Mouse (Mus musculus): ENCODE results near the gene Traf5. TPM values are rescaled to one million over a fixed set of nuclear protein-coding genes. Genes with fewer than 3 reads are reported as not detected.

The Traf5 gene
- total RNA-seq, 2 experiments from 2014 or later: 3.1 to 8.5 TPM

GRCm38 (mm10) chr1:191986674-191987480 lies 105.5 kb downstream of the Traf5 start:
- no peak for DNase-seq (ENCODE audit: low spot score in 2 of 2)
- intact Hi-C loops (cut with DNase I): no loop called here

- no peak for DNase-seq (ENCODE audit: low spot score in 2 of 2)
- intact Hi-C loops (cut with DNase I): no loop called here
Observed at GRCm38 (mm10) chr1:191981426-191982102, 110.8 kb downstream of the Traf5 start.

DNA sequence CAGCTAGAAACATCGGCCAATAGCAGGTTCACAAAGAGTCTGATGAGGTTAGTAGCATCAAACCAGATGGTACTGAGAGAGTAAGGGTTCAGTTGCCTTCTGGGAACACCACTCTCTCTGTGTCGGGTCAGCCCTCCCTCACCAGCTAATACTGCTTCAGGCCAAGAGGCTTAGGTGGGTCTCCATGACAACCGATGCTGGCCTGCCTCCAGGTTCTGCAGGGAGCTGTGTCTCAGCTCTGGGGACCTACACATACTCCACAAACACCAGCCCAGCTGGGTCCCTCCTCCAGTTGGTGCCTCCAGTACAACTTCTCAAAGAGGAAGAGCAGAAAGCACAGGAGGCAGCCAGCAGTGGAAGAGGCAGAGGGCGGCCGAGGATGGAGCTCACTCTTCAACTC lies 115.2 kb downstream of the Traf5 start, which contains the start of gene Rd3:
Rd3 (plus strand) TSS at position 184 of the 400 bp plus-strand sequence.
- intact Hi-C loops (cut with DNase I): no loop called here
- DNase-seq (ENCODE audit: low spot score in 2 of 2): peak in 1 of 2 experiments; percentile 32

- intact Hi-C loops (cut with DNase I): no loop called here
- no peak for DNase-seq (ENCODE audit: low spot score in 2 of 2)
Observed at GRCm38 (mm10) chr1:191974509-191975405, 117.6 kb downstream of the Traf5 start.

DNA sequence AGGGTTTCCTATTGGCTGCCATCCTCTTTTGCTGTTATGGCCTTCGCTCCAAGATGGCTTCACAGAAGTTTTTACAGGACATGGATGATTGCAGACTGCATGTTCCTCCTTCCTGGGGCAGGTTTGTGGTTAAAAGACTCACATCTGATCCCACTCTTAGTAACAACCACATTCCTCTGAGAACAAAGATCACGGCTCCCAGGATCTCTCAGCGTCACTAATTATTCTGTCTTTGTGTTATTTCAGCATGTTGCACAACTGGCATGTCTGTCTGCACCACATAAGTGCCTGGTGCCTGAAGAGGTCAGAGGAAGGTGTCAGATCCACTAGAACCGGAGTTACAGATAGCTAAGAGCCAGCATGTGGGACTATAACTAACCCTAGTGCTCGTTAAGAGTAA lies 122.4 kb downstream of the Traf5 start:
- DNase-seq (ENCODE audit: low spot score in 2 of 2): no peak
- intact Hi-C loops (cut with DNase I): no loop called here

DNA sequence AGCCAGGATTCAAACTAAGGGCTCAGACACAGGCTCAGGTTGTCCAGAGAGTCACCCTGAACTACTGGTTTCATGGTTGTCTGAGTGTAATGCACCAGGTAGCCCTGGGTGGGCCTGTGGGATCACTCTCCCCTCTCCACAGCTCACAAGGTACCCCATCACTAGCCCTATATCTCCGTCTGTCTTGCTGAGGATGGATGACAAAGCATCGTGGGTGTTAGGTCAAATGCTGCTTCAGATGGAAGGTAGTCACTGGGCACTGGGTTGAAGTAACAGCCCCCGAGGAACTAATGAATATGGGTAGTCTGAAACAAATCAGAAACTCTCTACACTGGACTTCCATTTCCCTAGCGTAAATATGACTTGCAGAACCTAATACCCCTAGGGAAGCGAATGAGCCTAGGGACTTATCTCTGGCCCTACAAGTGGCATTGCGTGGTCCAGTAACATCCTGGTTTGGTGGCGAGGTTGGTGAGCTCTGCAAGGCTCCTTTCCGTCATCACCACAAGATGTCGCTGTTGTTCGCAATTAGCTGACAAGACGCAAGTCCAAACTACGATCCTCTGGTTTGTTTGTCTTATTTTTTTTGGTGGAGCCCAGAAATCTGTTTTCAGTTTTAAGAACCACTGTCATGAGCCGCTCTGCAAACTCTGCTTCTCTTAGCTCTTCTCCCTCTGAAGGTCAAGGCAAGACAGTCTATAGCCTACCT lies 127.4 kb downstream of the Traf5 start:
- peak; percentile 72 to 76 for DNase-seq (ENCODE audit: low spot score in 2 of 2)
- intact Hi-C loops (cut with DNase I): loop anchor here (1.0 kb wide), 2 partner anchors 128 to 130 kb away; no protein-coding TSS in a partner anchor

DNA sequence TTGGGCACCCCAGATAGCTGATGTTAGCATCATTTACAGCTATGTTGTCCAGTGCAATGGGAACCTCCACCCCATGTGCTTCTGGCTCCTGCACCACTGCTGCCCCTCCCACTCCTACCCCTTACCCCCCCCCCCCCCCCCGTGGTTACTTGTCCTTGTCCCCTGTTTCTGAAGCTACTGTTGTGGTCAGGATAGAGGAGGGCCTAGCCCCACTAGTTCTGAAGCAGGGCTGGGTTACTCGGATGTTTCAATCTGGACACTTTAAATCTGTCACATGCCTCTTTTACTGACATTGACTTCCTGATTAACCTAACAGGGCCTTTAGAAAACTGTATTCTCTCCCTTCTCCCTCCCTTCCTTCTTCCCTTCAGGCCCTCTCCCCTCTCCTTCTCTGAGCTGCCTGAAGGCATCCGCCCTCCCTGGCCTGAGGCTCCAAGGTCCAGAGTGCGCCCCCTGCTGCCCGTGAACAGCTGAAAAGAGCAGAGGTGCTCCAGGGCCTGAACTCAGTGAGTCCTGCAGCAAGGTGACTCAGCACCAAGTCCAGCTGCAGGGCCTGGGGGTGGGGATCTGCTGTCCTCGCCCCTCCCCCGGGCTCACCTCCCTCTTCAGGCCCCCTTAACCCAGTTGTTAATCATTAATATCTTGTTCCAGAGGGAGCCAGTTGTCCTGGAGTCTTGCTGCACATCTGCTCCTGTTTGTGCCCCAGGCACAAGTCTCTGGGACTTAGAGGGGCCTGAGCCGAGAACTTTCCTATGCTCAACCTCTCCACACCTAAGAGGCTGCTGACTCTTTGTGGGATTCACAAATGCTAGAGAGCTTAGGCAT lies 128.2 kb downstream of the Traf5 start:
- peak; percentile 64 to 73 for DNase-seq (ENCODE audit: low spot score in 2 of 2)
- intact Hi-C loops (cut with DNase I): loop anchor here (1.0 kb wide), 1 partner anchor 129 kb away; no protein-coding TSS in a partner anchor

DNA sequence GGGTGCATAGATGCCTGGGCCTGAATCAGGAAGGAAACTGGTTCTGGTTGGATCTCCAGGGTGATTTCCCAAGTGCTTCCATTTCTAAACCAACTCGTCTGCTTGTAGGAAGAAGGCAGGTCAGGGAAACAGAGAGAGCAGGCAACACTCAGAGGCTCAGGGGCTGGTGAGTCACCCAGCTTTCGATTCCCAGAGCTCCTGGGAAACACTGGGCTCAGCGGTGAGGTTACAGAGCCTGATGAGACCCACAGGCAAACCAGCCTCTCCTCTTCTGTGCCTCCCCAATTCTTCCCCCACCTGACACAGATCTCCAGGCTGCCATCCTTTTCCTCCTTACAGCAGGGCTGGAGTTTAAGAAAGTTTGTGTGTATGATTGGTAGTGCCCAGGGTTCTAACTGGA lies 128.9 kb downstream of the Traf5 start:
- intact Hi-C loops (cut with DNase I): no loop called here
- no peak for DNase-seq (ENCODE audit: low spot score in 2 of 2)

- intact Hi-C loops (cut with DNase I): no loop called here
- DNase-seq (ENCODE audit: low spot score in 2 of 2): no peak
Observed at GRCm38 (mm10) chr1:191960946-191961345, 131.4 kb downstream of the Traf5 start.

DNA sequence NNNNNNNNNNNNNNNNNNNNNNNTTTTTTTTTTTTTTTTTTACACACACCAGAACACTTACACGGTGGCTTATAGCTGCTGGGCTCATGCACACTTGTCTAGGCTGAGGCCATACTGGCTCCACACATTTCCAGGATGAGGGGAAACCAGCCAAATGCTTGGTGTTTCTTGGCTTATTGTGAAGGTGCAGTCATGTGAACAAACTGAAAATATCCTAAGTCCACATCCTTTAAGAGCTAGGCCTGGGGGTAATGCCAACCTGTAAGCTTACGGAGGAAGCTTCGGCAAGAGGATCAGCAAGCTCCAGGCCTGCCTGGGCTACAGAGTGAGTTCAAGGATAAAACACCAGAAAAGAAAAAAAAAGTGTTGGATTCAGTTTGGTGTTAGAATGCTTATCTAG lies 135.0 kb downstream of the Traf5 start:
- no peak for DNase-seq (ENCODE audit: low spot score in 2 of 2)
- intact Hi-C loops (cut with DNase I): no loop called here

- no peak for DNase-seq (ENCODE audit: low spot score in 2 of 2)
- intact Hi-C loops (cut with DNase I): no loop called here
Observed at GRCm38 (mm10) chr1:191956871-191957270, 135.5 kb downstream of the Traf5 start.

DNA sequence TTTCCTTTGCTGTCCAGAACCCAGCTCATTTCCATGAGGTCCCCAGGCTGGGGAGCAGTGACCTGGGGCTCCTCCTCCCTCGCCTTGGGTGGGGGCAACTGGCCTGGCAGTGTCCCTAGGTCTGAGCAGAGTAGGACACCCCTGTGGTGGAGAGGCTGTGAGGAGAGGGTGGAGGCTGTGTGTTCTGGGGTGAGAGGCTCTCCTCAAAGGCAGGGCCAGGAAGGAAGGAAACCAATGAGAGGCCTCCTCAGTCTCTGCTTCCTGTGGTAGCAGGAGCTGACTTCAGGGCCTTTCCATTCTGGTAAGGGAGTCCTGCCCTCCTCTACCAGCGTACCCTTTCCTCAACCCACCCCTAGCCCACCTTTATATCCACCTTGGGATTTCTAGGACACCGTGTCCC lies 136.1 kb downstream of the Traf5 start:
- DNase-seq (ENCODE audit: low spot score in 2 of 2): no peak
- intact Hi-C loops (cut with DNase I): no loop called here

GRCm38 (mm10) chr1:191955101-191955500 lies 137.3 kb downstream of the Traf5 start:
- intact Hi-C loops (cut with DNase I): no loop called here
- no peak for DNase-seq (ENCODE audit: low spot score in 2 of 2)

DNA sequence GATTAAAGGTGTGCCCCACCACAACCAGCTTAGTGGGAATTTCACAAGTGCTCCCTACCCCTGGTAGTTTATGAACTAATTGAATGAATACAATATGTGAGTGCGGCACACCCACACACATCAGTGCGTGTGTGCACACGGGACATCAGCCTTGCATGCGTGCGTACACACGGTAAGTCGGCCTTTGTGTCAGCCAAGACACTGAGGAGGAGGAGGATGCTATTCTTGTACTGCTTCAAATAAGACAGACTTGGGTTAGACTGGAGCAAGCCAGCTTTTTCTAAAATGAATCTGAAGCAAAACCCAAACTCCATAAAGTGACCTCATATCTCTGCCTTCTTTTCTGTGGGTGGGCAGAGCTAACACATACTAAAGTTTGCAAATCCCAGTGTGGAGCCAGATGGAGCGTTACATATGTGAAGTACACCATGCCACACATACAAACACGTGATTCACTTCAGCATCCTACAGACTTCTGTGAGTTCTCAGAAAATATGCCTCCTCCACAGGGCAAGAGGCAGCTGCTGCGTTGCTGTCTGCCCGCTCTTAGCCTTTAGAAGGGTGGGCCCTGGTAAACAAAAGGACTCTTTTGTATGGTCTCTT lies 139.5 kb downstream of the Traf5 start:
- intact Hi-C loops (cut with DNase I): no loop called here
- DNase-seq (ENCODE audit: low spot score in 2 of 2): peak; percentile 75 to 78

DNA sequence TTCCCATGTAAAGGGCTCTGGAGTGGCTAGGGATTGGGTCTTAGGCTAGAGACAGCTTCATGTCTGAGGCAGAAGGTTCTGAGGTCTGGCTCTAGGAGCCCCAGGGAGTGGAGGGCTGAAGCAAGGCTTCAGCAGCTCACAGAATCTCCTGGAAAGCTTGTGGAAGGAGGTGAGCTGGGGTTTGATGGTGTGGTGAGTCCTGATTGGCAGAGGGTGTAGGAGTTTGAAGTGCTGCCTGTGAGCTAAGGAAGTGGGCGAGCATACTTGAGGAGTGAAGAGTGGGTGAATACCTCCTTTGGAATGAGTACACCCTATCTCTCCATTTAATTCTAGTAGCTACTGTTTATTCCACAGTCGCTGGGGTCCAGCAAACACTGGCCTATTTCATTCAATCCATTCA lies 141.7 kb downstream of the Traf5 start:
- DNase-seq (ENCODE audit: low spot score in 2 of 2): peak; percentile 31
- intact Hi-C loops (cut with DNase I): no loop called here

- no peak for DNase-seq (ENCODE audit: low spot score in 2 of 2)
- intact Hi-C loops (cut with DNase I): no loop called here
Observed at GRCm38 (mm10) chr1:191948600-191948999, 143.8 kb downstream of the Traf5 start.

DNA sequence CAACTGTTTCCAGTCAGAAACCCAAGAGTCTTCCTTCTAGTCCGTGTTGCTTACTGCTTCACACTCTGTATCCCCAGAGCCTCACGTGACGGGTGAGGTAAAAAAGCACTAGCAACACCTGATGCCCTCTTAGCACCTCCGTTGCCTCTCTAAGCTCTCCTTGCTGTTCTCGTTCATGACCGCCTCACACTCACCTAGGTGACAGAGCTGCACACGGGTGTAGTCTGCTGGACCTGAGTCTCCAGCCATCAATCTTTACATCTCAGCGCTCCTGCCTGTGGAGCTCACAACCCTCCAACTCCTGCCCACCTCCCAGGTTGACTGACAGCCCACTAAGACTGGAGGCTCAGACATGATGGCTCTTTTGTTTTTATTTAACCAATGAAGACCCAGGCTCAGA lies 144.6 kb downstream of the Traf5 start:
- intact Hi-C loops (cut with DNase I): no loop called here
- DNase-seq (ENCODE audit: low spot score in 2 of 2): no peak

Data from left cerebral cortex, postnatal 36 days (tissue).